Mouse (Mus musculus) thymus, postnatal 14 days (tissue): ENCODE data around the gene Sgip1.

Experiments
- DNase-seq: peaks from one replicate; pipeline ENCODE4 v3.0.0; 2021

Sgip1 gene

GRCm38 (mm10) chr4:102840956-102841729, 100.0 kb downstream of the Sgip1 start:
- no peak for DNase-seq

DNA sequence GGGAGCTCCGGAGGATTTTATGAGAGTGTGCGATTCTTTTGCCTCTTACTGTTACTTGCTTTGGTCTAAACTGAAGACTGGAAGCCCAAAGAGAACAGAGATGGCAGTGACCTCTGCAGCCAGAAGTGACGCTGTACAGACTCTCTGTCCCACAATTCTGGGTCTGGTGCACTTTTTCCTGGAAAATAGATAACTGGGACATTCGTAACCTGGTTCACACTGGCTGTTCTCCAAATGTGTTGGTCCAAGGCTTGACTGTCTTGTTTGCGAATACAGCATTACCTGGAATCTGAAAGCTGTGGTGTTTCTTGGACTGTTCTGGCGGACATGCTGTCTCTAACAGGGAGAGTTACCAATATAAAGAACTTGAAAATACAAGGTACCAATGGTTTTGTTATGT, 109.4 kb downstream of the Sgip1 start:
- DNase-seq, result no peak

GRCm38 (mm10) chr4:102851161-102851560, 110.1 kb downstream of the Sgip1 start:
- DNase-seq, result no peak

GRCm38 (mm10) chr4:102852290-102852689, 111.2 kb downstream of the Sgip1 start:
- no peak for DNase-seq

GRCm38 (mm10) chr4:102852808-102853207, 111.7 kb downstream of the Sgip1 start:
- no peak for DNase-seq

DNA sequence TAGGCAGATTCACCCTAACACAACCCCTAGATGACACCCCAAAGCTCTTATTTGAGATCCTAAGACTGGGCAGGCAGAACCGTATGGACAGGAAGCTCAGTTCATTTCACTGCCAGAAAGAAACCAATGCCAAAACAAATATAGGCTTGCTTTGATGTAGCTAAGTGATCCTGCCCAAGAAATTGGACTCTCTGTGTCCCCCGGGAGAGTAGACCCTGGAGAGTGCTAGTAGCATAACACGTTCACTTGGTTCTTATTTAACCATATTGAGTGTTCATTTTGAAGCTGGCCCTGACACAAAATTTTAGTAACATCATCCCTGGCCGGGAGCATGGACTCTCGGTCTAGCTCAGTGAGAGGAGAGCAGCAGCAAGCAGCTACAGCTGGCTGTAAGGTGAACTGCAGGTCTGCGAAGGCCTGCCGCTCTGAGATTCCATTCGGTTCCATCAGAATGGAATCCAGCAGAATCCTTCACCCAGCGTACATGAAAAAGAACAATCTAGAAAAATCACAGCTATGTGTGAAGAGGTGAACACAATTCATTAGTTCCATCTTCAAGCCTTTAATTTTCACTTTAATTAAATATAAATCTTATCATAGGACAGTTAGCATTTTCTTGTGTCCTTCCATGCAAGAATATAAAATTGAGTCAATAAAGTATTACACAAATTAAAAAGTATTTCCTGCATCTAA, 112.4 kb downstream of the Sgip1 start:
- DNase-seq, result no peak

DNA sequence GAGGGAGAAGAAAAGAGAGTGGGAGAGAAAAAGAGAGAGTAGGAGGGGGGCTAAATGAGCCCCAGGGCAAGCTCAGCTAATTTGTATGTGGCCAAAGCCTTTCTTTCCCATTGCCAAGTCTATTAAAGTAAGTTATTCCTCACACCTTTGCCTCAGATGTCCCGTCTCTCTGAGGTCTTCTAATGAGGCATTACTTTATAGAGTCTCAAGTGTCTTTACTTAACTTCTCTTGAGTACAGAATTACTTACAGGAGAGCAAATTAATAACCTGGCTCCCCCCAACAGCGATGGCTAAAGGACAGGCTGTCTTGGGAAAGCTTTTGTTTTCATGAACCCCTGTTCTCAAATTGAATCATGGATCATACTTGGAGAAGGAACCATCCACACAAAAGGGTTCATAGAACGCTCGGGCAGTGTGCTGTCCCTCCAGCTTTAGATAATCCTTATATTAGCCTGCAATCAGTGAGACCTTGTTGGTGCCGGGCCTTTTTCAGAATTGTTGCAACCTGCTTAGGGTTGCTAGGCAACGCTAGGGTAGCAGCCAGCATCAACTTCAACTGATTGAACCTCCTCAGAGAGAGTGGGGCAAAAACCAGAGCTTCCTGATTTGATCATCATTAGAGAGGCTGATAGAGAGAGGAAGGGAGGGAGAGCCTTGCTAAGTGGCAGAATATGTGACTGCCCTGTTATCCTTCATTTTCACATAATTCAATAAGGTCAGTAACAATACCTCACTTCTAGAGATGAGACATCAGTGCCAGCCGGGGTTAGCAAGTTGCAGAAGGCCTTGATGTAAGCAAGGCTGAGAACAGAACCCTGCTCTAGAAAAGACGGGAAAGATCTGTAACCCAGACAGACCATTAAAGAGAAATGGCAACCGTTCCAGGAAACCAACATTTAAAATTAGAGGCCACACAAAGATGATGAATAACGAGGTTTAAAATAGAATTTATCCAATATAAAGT, 114.1 kb downstream of the Sgip1 start:
- DNase-seq, result no peak

GRCm38 (mm10) chr4:102856086-102856485, 115.0 kb downstream of the Sgip1 start:
- DNase-seq, result no peak

DNA sequence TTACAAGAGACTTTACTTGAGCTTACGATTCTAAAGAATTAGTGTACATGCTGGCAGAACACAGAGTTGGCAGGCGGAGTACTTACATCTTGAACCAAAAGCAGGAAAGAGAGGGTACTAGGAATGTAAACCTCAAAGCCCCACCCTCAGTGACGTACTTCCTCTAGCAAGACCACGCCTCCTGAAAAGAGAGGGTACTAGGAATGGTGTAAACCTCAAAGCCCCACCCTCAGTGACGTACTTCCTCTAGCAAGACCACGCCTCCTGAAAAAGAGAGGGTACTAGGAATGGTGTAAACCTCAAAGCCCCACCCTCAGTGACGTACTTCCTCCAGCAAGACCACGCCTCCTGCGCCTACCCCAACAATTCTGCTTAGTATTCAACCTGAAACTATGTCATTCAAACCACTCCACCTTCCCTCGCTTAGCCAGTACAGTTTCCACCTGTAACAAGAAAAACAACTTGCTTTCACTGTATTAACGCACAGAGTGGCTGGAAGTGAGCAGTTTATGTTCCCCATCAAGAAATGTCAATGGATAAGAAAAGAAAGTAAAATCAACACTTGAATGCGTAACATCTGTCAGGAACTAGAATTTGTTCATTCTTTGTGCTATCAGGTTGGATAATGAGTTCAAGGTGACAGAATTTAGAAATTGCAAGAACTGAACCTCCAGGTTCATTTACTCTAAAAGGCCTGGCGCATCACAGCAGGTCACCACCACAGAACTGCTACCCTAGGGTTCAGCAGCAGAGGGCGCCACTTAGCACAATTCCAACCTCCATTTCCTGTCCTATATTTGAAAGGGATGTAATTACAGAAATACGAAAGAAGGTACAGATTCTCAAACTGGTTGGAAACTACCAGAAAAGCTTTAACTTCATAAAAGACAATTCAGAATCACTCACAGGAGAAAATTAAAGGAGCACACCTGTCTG, 118.4 kb downstream of the Sgip1 start:
- DNase-seq, result peak; percentile 62

GRCm38 (mm10) chr4:102862751-102863710, 121.9 kb downstream of the Sgip1 start:
- no peak for DNase-seq

- DNase-seq, result no peak
Observed at GRCm38 (mm10) chr4:102866531-102866930, 125.4 kb downstream of the Sgip1 start.

DNA sequence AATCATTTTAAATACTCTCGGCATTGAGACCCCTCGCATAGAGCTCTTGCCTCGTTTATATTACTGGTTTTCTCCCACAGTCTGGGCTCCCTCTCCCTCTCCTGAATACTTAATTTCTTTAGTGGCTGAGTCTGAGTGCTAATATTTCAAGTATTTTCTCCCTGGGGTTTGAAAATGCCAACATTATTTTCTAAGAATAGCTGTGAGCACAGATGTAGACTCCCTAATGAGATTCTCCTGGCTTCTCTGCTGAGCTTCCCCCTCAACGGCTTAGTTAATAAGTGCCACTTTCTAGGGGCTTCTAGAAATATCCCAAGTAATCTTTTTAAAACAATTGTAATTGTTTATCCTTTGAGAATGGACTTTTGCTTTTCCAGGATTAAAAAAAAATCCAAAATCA, 130.2 kb downstream of the Sgip1 start:
- no peak for DNase-seq

DNA sequence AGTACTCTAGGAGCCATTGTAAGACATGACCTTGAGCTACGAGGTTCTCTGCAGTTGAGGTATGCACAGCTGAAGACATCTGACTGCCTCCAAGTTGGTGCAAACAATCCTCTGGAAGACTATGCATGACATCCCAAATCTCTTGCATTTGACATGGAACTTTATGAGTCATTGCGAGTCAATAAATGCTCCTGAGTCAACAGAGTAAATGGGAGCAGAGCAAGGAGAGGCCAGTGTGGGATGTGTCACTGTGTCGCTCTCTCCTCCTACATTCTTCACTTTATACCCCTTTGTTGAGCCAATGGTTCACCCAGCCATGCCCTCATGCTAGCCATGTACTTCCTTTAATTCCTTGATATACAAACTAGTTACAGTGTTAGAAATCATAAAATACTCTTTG, 142.0 kb downstream of the Sgip1 start:
- DNase-seq, result no peak

DNA sequence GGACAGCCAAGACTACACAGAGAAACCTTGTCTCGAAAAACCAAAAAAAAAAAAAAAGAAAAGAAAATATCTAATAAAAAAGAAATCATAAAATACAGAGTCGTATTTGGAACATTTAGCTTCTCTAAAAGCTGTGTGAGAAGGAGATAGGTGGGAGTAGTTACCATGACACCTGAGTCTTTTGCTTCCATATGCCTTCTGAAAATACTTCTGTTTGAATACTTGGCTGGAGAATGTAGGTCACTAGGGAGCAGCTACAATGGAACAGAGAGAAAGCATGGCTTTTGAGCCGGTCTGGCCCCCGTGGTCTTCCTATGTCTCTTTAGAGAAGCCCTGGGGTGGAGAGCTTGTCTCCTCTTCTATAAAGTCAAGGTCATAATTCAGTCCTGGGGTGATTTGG, 143.1 kb downstream of the Sgip1 start:
- no peak for DNase-seq

- DNase-seq, result no peak
Observed at GRCm38 (mm10) chr4:102886459-102886858, 145.4 kb downstream of the Sgip1 start.

DNA sequence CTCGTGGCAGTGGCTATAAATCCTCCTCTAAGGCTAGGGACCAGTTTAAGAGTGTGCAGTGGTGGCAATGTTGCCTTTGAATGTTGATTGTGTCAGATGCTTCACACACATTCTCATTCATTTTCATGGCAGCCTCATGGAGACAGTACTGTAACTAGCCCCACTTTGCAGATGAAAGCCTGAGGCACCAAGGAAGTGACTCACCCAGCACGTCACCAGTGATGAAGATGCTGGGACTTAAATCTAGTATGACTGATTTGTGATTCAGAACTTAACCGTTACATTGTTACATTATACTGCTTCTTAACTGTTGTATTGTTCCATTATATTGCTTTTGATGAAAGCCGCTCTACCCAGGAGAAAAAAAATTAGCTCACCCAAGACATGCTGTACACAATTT, 145.8 kb downstream of the Sgip1 start:
- DNase-seq, result no peak

- no peak for DNase-seq
Observed at GRCm38 (mm10) chr4:102887770-102888689, 146.9 kb downstream of the Sgip1 start.

- no peak for DNase-seq
Observed at GRCm38 (mm10) chr4:102895866-102896265, 154.8 kb downstream of the Sgip1 start.

GRCm38 (mm10) chr4:102898987-102899386, 157.9 kb downstream of the Sgip1 start:
- no peak for DNase-seq

GRCm38 (mm10) chr4:102899683-102900082, 158.6 kb downstream of the Sgip1 start:
- DNase-seq, result no peak
